Mouse (Mus musculus): ENCODE data around the gene Ccdc57.

DNA sequence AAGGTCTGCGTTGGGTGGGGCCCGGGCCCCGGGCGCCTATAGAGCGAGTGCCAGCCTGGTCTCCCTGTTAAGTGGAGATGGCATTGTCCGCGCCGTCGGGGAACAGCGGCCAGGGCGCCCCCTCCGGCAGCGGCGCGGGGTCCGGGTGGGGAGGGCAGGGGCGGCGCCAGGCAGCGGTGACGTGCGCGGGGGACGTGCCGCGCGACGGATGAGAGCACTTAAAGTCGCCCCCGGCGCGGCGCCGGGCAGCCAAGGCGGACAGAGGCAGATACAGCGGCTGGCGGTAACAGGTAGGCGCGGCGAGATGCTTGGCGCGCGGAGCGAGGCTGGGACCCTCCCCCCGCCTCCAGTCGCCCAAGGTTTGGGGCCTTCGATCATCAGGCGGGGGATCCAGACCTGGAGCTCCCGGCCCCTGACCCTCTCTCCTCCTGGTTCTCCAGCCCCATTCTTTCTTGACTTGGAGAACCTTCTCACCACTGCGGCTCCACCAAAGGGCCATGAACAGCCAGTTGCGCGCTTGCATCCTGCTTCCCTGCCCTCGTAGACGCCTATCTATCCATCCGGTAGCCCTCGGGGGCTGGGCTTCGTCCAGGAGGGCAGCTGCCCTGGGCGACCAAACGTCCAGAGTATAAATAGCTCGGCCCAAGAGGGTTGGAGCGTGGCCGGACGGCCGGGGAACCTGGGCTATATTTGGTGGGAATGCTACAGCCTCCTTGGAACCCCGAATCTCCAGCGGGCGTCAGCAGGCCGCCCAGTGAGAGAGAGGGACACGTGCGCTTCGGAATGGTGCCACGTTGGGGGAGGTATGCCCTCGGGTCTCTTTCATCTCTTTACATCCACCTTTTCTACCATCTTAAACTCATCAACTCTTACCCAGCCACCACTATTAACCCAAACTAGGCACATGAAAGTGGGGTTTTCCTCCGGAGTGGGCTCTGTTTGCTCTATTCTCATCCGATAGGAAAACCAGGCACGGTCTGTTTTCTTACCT, 16.5 kb upstream of the Ccdc57 start:
- TF ChIP-seq CTCF (IDR thresholded peaks at IDR 0.05; ENCODE audit: low read depth) (peak; percentile 31; the same call in 1 of the 2 replicates), EP300 (optimal IDR thresholded peaks at IDR 0.05) (no peak)

All from stomach, postnatal 0 days (tissue).